Mouse (Mus musculus) kidney, adult 2 months (tissue): ENCODE results near the gene Atoh7.

Experiments
- CTCF ChIP-seq: fragments of 200-500 bp; conservative IDR thresholded peaks from 2 replicates; pipeline ENCODE4 v1.5.1; 2011; ENCODE audit warnings: low read depth, mild to moderate bottlenecking, control low read depth, low read length, moderate library complexity, mixed read lengths; ENCODE audit not compliant: insufficient read depth, insufficient read length
- POLR2A ChIP-seq: fragments of 200-500 bp; IDR thresholded peaks from one replicate; pipeline ENCODE4 v1.6.1; 2011; ENCODE audit warnings: low read depth, low read length, control low read depth

DNA sequence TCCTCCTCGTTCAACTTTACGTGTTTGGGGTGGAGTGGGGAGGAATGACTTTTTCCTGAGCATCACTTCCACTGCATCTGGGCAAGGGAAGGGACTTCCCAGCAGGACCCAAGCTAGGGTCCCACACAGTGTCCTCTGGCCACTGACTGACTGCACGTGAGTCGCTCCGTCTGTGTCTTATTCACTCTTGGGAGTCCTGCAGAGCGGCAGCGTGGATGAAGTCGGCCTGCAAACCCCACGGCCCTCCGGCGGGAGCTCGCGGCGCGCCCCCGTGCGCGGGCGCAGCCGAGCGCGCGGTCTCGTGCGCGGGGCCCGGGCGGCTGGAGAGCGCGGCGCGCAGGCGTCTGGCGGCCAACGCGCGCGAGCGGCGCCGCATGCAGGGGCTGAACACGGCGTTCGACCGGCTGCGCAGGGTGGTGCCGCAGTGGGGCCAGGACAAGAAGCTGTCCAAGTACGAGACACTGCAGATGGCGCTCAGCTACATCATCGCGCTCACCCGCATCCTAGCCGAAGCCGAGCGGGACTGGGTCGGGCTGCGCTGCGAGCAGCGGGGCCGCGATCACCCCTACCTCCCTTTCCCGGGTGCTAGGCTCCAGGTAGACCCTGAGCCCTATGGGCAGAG lies 601 bp downstream of the Atoh7 start:
- TF ChIP-seq CTCF, result no peak
- TF ChIP-seq POLR2A, result no peak
